Mouse (Mus musculus) embryonic stem cell, embryonic (primary cell): ENCODE results near the gene Nectin4.

ENCODE experiments used
- CTCF ChIA-PET, 4 experiments: fragments of 300-600 bp in 2 of 4; fragments of 350-600 bp in 2 of 4; sonication (Branson Sonifier 250); formaldehyde crosslinking; loops; one replicate each; lab custom pipeline; 2022; ENCODE audit warnings: inconsistent platforms in 2 of 4; lab: Charles Lee
- POLR2A ChIA-PET, 4 experiments: fragments of 300-600 bp in 2 of 4; fragments of 350-600 bp in 2 of 4; sonication (Branson Sonifier 250); formaldehyde crosslinking; loops; one replicate each; lab custom pipeline; 2022; ENCODE audit warnings: antibody characterized with exemption in 4 of 4, inconsistent platforms in 1 of 4; lab: Charles Lee

Nectin4 gene

GRCm38 (mm10) chr1:171345225-171346094 is 24.4 kb upstream of the Nectin4 start, which contains the start of the genes Nit1 and Pfdn2:
Gene Nit1, minus strand, starts transcription at chr1:171345646.
Gene Pfdn2, plus strand, starts transcription at chr1:171345670.
- ChIA-PET CTCF (interaction anchor here (0.5 to 2.9 kb wide), 14 partner anchors 11 to 125 kb away, joined by 3 to 14 read pairs (median 4); partner anchors contain the start of gene Klhdc9 (in 2 of the 4)), POLR2A (interaction anchor here (0.6 to 8.7 kb wide), 63 partner anchors 7 to 233 kb away, joined by 3 to 90 read pairs (median 4); partner anchors contain the start of genes Dedd (in 4 of the 4), Klhdc9 (in 3 of the 4), Ppox (in 3 of the 4) and B4galt3 (in 2 of the 4))

GRCm38 (mm10) chr1:171346095-171346450 is 23.8 kb upstream of the Nectin4 start:
- POLR2A ChIA-PET = interaction anchor here (0.6 to 8.7 kb wide), 53 partner anchors 8 to 849 kb away, joined by 3 to 90 read pairs (median 4); partner anchors contain the start of genes Dedd (in 4 of the 4), Klhdc9 (in 3 of the 4), B4galt3 (in 2 of the 4) and Ppox (in 2 of the 4)
- CTCF ChIA-PET = interaction anchor here (0.5 to 2.9 kb wide), 14 partner anchors 10 to 451 kb away, joined by 3 to 14 read pairs (median 4); partner anchors contain the start of gene Klhdc9 (in 2 of the 4)

- ChIA-PET CTCF (interaction anchor here in 1 of 4 experiments (2.3 kb wide), 1 partner anchor 10 kb away, joined by 11 read pairs; no protein-coding TSS in a partner anchor), POLR2A (interaction anchor here (0.7 to 8.7 kb wide), 12 partner anchors 9 to 154 kb away, joined by 3 to 90 read pairs (median 4); partner anchors contain the start of genes Arhgap30 (in 2 of the 4), Alyref2 (in 1 of the 4), Dedd (in 1 of the 4) and Klhdc9 (in 1 of the 4))
These were observed 21.2 kb upstream of the Nectin4 start for GRCm38 (mm10) chr1:171348665-171349064.

DNA sequence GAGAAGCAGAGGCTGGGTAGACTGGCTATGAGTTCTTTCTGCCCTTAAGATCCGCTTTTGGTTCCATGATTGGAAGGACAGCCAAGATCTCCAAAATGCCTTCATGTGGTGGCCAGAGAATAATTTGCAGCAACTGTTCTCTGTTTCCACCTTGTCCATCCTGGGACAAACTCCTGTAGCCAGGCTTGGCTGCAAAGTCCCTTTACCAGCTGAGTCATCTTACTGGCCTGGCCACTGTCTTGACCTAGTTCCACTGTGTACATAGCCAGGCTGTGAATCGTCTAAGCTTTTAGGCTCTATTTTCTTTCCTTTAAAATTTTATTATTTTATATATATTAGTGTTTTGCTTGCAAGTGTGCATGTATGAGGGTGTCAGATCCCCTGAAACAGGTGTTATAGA is 20.7 kb upstream of the Nectin4 start:
- CTCF ChIA-PET = interaction anchor here in 1 of 4 experiments (2.3 kb wide), 1 partner anchor 9 kb away, joined by 11 read pairs; no protein-coding TSS in a partner anchor
- POLR2A ChIA-PET = interaction anchor here (0.7 to 8.7 kb wide), 13 partner anchors 8 to 154 kb away, joined by 3 to 90 read pairs (median 4); partner anchors contain the start of genes Arhgap30 (in 2 of the 4), Klhdc9 (in 2 of the 4), Alyref2 (in 1 of the 4) and Dedd (in 1 of the 4)

- ChIA-PET POLR2A (interaction anchor here in 3 of 4 experiments (0.6 to 9.2 kb wide), 13 partner anchors 9 to 267 kb away, joined by 3 to 90 read pairs (median 4); partner anchors contain the start of genes Nit1 (in 2 of the 3) and Pfdn2 (in 2 of the 3)), CTCF (interaction anchor here (0.6 to 6.6 kb wide), 18 partner anchors 10 to 244 kb away, joined by 3 to 67 read pairs (median 4); partner anchors contain the start of genes F11r (in 1 of the 4), Itln1 (in 1 of the 4), Nit1 (in 1 of the 4) and Pfdn2 (in 1 of the 4))
These were observed 14.0 kb upstream of the Nectin4 start for GRCm38 (mm10) chr1:171355812-171356340.

DNA sequence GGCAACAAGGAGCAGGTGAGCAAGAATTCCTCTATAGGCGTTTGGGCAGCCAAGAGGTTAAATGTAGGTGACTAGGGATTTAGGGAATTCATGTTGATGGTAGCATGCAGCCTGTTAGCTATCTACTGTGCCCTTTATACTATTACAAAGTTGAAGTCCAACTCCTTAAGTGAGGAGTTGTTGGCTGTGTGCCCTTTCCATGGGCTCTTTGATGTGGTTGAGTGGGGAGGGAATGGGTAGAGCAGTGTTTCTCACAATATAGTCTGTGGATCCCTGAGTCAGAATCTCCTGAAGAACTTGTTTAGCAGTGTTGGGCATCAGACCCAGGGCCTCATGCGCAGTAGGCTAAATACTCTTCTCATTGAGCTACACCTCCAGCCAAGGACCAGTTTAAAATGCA is 13.1 kb upstream of the Nectin4 start:
- POLR2A ChIA-PET = interaction anchor here in 2 of 4 experiments (0.6 to 9.2 kb wide), 15 partner anchors 9 to 245 kb away, joined by 3 to 90 read pairs (median 6); partner anchors contain the start of genes Nit1 (in 2 of the 2) and Pfdn2 (in 2 of the 2)

GRCm38 (mm10) chr1:171358421-171358820 is 11.5 kb upstream of the Nectin4 start:
- ChIA-PET POLR2A (interaction anchor here (0.7 to 9.2 kb wide), 43 partner anchors 9 to 490 kb away, joined by 3 to 90 read pairs (median 5); partner anchors contain the start of genes Alyref2 (in 3 of the 4), F11r (in 3 of the 4), Dedd (in 2 of the 4) and Nectin4 (in 2 of the 4)), CTCF (interaction anchor here (0.5 to 6.6 kb wide), 46 partner anchors 8 to 457 kb away, joined by 3 to 67 read pairs (median 4); partner anchors contain the start of genes Nit1 (in 3 of the 4), Pfdn2 (in 3 of the 4), Ppox (in 2 of the 4) and Adamts4 (in 1 of the 4))

More for the DNA sequence above, 13.1 kb upstream of the Nectin4 start:
- CTCF ChIA-PET = interaction anchor here in 3 of 4 experiments (0.5 to 6.6 kb wide), 11 partner anchors 11 to 245 kb away, joined by 3 to 67 read pairs (median 4); partner anchors contain the start of genes Itln1 (in 1 of the 3), Nit1 (in 1 of the 3) and Pfdn2 (in 1 of the 3)

GRCm38 (mm10) chr1:171360253-171360652 is 9.6 kb upstream of the Nectin4 start:
- POLR2A ChIA-PET = interaction anchor here (0.5 to 9.2 kb wide), 87 partner anchors 9 to 1453 kb away, joined by 3 to 90 read pairs (median 5); partner anchors contain the start of genes Alyref2 (in 3 of the 4), B4galt3 (in 3 of the 4), Nit1 (in 3 of the 4) and Pfdn2 (in 3 of the 4)
- CTCF ChIA-PET = interaction anchor here (0.6 to 6.6 kb wide), 30 partner anchors 9 to 465 kb away, joined by 3 to 67 read pairs (median 4); partner anchors contain the start of genes Nectin4 (in 2 of the 4), Alyref2 (in 1 of the 4), B4galt3 (in 1 of the 4) and F11r (in 1 of the 4)

GRCm38 (mm10) chr1:171360656-171361055 is 9.2 kb upstream of the Nectin4 start, which contains the start of gene Klhdc9:
Gene Klhdc9, minus strand, starts transcription at chr1:171360798.
- CTCF ChIA-PET = interaction anchor here (0.6 to 6.6 kb wide), 31 partner anchors 9 to 465 kb away, joined by 3 to 67 read pairs (median 5); partner anchors contain the start of genes Nectin4 (in 2 of the 4), Nit1 (in 2 of the 4), Pfdn2 (in 2 of the 4) and Alyref2 (in 1 of the 4)

DNA sequence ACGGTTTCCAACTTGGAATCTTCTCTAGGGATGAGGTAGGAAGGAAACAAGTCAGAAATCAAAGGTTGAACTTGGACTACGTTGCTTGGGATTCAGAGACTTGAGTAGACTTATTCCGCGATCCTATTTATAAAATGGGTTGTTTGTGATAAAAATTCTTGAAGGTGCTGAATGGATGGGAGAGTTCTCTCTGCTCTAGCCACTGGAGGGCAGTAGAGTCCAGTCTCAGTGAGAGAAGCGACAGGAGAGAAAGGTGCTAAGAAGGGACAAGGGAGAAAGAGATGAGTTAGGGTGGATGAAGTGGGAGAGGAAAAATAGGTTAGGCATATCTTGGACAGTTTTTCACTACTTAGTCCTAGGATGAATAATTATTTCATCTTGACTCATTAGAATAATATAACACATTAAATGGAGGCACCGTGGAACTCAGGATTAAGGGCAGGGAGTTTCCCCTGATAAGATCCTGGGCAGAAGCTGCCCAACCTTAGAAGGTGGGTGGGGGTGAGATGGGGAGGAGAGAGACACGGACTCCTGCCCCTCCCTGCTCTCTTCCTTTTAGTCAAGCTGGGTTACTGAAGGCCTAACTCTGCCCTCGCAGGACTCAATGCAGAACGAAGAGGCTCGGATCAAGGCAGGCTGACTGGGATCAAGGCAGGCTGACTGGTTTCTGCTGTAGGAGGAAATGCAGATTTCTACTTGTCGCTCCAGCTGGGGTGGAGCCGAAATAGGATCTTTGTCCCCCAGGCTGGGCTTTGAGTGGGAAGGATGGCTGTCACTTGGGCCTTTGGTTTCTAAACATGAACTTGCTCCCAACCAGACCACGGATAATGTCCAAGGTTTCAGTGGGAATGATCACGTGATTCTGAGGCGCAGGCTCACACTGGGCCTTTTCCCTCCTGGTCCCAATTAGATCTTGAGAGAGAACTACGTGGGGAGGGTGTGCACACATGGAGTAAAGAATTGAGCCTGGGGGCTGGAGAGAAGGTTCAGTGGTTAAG is 8.5 kb upstream of the Nectin4 start:
- CTCF ChIA-PET = interaction anchor here (0.5 to 6.6 kb wide), 41 partner anchors 8 to 466 kb away, joined by 3 to 67 read pairs (median 4); partner anchors contain the start of genes Nectin4 (in 2 of the 4), Nit1 (in 2 of the 4), Pfdn2 (in 2 of the 4) and Arhgap30 (in 1 of the 4)
- POLR2A ChIA-PET = interaction anchor here in 3 of 4 experiments (0.6 to 9.2 kb wide), 74 partner anchors 9 to 1452 kb away, joined by 3 to 90 read pairs (median 5); partner anchors contain the start of genes Alyref2 (in 3 of the 3), B4galt3 (in 3 of the 3), Dedd (in 2 of the 3) and F11r (in 2 of the 3)

More at GRCm38 (mm10) chr1:171360656-171361055, 9.2 kb upstream of the Nectin4 start, which contains the start of gene Klhdc9:
- POLR2A ChIA-PET = interaction anchor here (0.5 to 9.2 kb wide), 83 partner anchors 8 to 1453 kb away, joined by 3 to 90 read pairs (median 5); partner anchors contain the start of genes Alyref2 (in 3 of the 4), B4galt3 (in 3 of the 4), Nit1 (in 3 of the 4) and Pfdn2 (in 3 of the 4)

DNA sequence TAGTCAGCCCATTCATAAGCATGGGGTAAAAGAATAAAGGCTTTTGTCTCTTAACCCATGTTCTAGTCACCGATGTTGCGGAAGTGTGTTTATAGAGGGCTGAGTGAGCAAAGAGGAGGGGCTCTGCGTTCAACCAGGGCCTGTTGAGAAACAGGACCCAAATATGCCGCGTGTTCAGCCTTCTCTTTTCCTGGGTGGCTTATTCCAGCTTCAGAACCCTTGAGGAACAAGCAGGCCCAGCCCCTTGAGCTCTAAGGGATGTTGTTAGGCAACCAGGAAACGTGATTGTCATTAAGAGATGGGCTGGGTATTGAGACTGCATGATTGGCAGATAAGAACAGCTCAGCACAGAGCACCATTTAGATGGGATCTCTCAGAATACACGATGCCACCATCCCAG is 4.0 kb upstream of the Nectin4 start:
- POLR2A ChIA-PET = interaction anchor here in 3 of 4 experiments (0.7 to 1.9 kb wide), 13 partner anchors 9 to 137 kb away, joined by 3 to 5 read pairs (median 3); partner anchors contain the start of genes Nit1 (in 2 of the 3) and Pfdn2 (in 2 of the 3)

DNA sequence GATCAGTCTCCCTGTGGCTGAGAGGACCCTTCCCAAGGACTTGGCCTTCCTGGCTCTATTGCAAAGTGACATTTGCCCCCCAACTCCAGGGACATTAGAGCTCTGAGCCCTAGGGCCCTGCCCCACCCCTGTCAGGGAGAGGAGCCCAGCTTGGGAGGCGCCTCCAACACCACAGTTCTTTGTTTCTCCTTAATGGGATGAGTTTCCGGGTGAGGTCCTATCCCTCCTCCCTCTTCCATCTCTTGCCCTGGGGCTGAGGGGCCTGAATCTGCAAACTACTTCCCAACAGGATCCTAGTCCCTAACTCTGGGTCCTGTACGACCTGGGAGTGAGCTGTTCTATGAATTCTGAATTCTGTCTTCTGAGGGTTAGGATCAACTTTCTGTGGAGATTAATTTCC is 3.0 kb downstream of the Nectin4 start:
- CTCF ChIA-PET = interaction anchor here in 2 of 4 experiments (0.6 to 6.0 kb wide), 8 partner anchors 12 to 129 kb away, joined by 3 to 43 read pairs (median 4); partner anchors contain the start of genes Klhdc9 (in 2 of the 2), Nit1 (in 1 of the 2) and Pfdn2 (in 1 of the 2)
- POLR2A ChIA-PET = interaction anchor here in 3 of 4 experiments (0.6 to 3.9 kb wide), 18 partner anchors 9 to 322 kb away, joined by 3 to 22 read pairs (median 4); partner anchors contain the start of genes Klhdc9 (in 3 of the 3), Usf1 (in 2 of the 3), Arhgap30 (in 1 of the 3) and B4galt3 (in 1 of the 3)

More for the DNA sequence above, 4.0 kb upstream of the Nectin4 start:
- CTCF ChIA-PET = interaction anchor here in 2 of 4 experiments (0.6 to 2.0 kb wide), 3 partner anchors 14 to 104 kb away, joined by 3 to 10 read pairs (median 3); no protein-coding TSS in a partner anchor

DNA sequence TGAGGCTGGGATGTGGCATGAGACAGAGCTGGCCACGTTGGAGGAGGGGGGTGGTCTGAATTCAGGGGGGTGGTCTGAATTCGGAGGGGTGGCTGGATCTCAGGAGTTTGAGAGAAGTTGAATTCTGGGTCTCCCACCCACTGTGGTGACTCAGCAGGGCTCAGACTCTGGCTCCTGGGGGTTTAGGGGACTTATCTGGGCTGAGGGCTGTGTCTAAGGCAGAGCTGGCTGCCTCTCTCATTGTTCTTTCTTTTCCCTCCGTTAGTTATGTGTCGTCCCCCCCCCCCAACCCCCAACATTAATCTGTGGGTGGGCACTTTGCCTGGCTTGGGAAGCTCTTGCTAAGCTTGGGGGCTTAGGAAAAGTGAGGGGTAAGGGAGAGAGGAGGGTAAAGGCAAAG is 4.0 kb downstream of the Nectin4 start:
- POLR2A ChIA-PET = interaction anchor here in 3 of 4 experiments (0.6 to 3.9 kb wide), 22 partner anchors 8 to 1962 kb away, joined by 3 to 22 read pairs (median 4); partner anchors contain the start of genes Klhdc9 (in 2 of the 3), Nit1 (in 2 of the 3), Pfdn2 (in 2 of the 3) and Dedd (in 1 of the 3)
- CTCF ChIA-PET = interaction anchor here in 3 of 4 experiments (0.6 to 6.0 kb wide), 9 partner anchors 11 to 128 kb away, joined by 3 to 43 read pairs (median 4); partner anchors contain the start of genes Klhdc9 (in 2 of the 3) and Arhgap30 (in 1 of the 3)

DNA sequence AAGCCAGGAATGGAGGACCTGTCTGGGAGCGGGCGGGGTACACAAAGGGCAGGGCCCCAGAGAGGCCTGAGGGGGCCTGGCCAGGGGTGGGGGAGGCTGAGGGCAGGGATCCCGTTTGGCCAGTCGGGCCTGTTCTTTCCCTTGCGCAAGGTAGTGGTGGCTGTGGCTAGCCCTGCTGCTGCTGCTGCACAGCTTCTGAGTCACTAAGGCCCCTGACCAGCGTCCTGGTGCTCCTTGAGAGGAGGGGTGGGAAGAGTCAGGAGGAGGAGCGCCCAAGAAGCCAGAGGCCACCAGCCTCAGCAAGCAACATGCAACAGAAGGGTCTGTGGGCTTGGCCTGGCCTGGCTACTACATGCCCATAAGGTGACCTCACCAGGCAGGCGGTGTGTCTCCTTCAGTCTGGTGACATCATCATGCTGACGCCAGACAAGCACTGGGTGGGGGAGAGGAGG is 5.8 kb downstream of the Nectin4 start:
- POLR2A ChIA-PET = interaction anchor here in 2 of 4 experiments (0.7 to 1.8 kb wide), 9 partner anchors 8 to 127 kb away, joined by 3 to 7 read pairs (median 4); partner anchors contain the start of gene Klhdc9 (in 1 of the 2)
- CTCF ChIA-PET = interaction anchor here in 2 of 4 experiments (0.7 to 1.4 kb wide), 3 partner anchors 9 to 180 kb away, joined by 3 to 6 read pairs (median 4); partner anchors contain the start of gene Pcp4l1 (in 1 of the 2)
